In genomic region chr6:49343737-49344469, GRCm38 (mm10) we compare ENCODE assay signal across 32 mouse cellular contexts. TPM values are rescaled to one million over a fixed set of nuclear protein-coding genes. Genes with fewer than 3 reads are reported as not detected.
DNase-seq lines count a peak whose midpoint lies in the region; ATAC-seq and TF ChIP-seq lines count a peak whose summit lies in the region.
"Had no signal": no experiment of that assay in that cellular context is flagged by ENCODE, and none has a peak within 500 bp of the region (broad histone marks: within the 10 kb centered on the region; RNA-seq: fewer than 3 reads in every experiment).

No protein-coding gene starts in this region.

- H3K36me3 ChIP-seq in midbrain, embryonic 11.5 days (ENCODE audit: control insufficient read depth, insufficient read depth, low read length): no peaks in the 10 kb centered on the region
- H3K36me3 ChIP-seq in midbrain, postnatal 0 days (ENCODE audit: insufficient read depth, low read length): no peaks in the 10 kb centered on the region
- H3K36me3 ChIP-seq in kidney, embryonic 15.5 days: 0 out of 2 replicates have a peak, but pooled peaks cover 5% of the 10 kb centered on the region
- no peaks in the 10 kb centered on the region for H3K36me3 ChIP-seq in kidney, embryonic 16.5 days (ENCODE audit: insufficient read depth, low read length)
- H3K36me3 ChIP-seq: forebrain, embryonic 10.5 days; heart, embryonic 10.5 days had no signal

- H3K27me3 ChIP-seq in midbrain, embryonic 11.5 days (ENCODE audit: control insufficient read depth, insufficient read depth, low read length): no peaks in the 10 kb centered on the region
- H3K27me3 ChIP-seq in midbrain, postnatal 0 days (ENCODE audit: insufficient read depth, low read length): no peaks in the 10 kb centered on the region
- no peaks in the 10 kb centered on the region for H3K27me3 ChIP-seq in kidney, embryonic 15.5 days
- no peaks in the 10 kb centered on the region for H3K27me3 ChIP-seq in kidney, embryonic 16.5 days (ENCODE audit: insufficient read depth, low read length)
- H3K27me3 ChIP-seq: CH12.LX; forebrain, embryonic 13.5 days; heart, embryonic 13.5 days had no signal

- H3K4me3 ChIP-seq in midbrain, embryonic 11.5 days (ENCODE audit: low read depth, low read length): no peak overlapping the region
- H3K4me3 ChIP-seq in midbrain, postnatal 0 days (ENCODE audit: low read depth, low read length): no peak overlapping the region
- H3K4me3 ChIP-seq in kidney, embryonic 15.5 days (replicated peaks): no peak overlapping the region
- no peak overlapping the region for H3K4me3 ChIP-seq in kidney, embryonic 16.5 days (ENCODE audit: low read length)
- H3K4me3 ChIP-seq: forebrain, embryonic 10.5 days; forebrain, embryonic 13.5 days; gastrocnemius, adult 2 months; heart, adult 2 months; heart, embryonic 10.5 days; heart, embryonic 13.5 days had no signal

- 75% methylated on average over 14 of the region's 14 CpGs for WGBS in midbrain, embryonic 11.5 days
- 78% methylated on average over 14 of the region's 14 CpGs for WGBS in midbrain, postnatal 0 days
- WGBS in kidney, embryonic 15.5 days: 82% methylated on average over 14 of the region's 14 CpGs
- WGBS in kidney, embryonic 16.5 days: 80% methylated on average over 14 of the region's 14 CpGs

- H3K9ac ChIP-seq in midbrain, embryonic 11.5 days (ENCODE audit: low read length): no peak overlapping the region
- H3K9ac ChIP-seq in midbrain, postnatal 0 days (replicated peaks; ENCODE audit: low read length, poor library complexity, severe bottlenecking): no peak overlapping the region
- no peak overlapping the region for H3K9ac ChIP-seq in kidney, embryonic 15.5 days
- H3K9ac ChIP-seq in kidney, embryonic 16.5 days (replicated peaks; ENCODE audit: low read length): no peak overlapping the region
- H3K9ac ChIP-seq: forebrain, embryonic 13.5 days; forebrain, postnatal 0 days; heart, embryonic 13.5 days; hindbrain, embryonic 14.5 days had no signal

- no peaks in the 10 kb centered on the region for H3K4me1 ChIP-seq in midbrain, embryonic 11.5 days (ENCODE audit: control insufficient read depth, insufficient read depth, low read length)
- no peaks in the 10 kb centered on the region for H3K4me1 ChIP-seq in midbrain, postnatal 0 days (ENCODE audit: insufficient read depth, low read length)
- peaks cover 9% of the 10 kb centered on the region; the same call in 1 of the 2 replicates for H3K4me1 ChIP-seq in kidney, embryonic 15.5 days
- H3K4me1 ChIP-seq in kidney, embryonic 16.5 days (ENCODE audit: insufficient read depth, low read length): no peaks in the 10 kb centered on the region
- H3K4me1 ChIP-seq: forebrain, embryonic 13.5 days; heart, embryonic 10.5 days; heart, embryonic 13.5 days had no signal

- peak; percentile 44 for DNase-seq in midbrain, embryonic 11.5 days (ENCODE audit: low spot score, missing footprints)
- DNase-seq in midbrain, postnatal 0 days (ENCODE audit: low spot score): no peak
- peak; percentile 40 for DNase-seq in 416B (ENCODE audit: low read depth)
- no peak for DNase-seq in spleen, adult 12 weeks (ENCODE audit: low spot score)
- DNase-seq: adrenal gland, adult 2 months; adrenal gland, postnatal 14 days; B cell, adult 2 months; cerebellum, adult 11 months; cerebellum, adult 2 months; cerebellum, adult 9-11 months; cerebellum, postnatal 25 days; forebrain, postnatal 0 days; gastrocnemius, adult 2 months; gastrocnemius, postnatal 14 days; heart, adult 2 months; heart, postnatal 14 days; heart, postnatal 4 days had no signal

- no peak overlapping the region for H3K27ac ChIP-seq in midbrain, embryonic 11.5 days (ENCODE audit: low read depth, low read length)
- no peak overlapping the region for H3K27ac ChIP-seq in midbrain, postnatal 0 days (ENCODE audit: low read depth, low read length)
- H3K27ac ChIP-seq in kidney, embryonic 15.5 days: no peak overlapping the region
- no peak overlapping the region for H3K27ac ChIP-seq in kidney, embryonic 16.5 days (ENCODE audit: low read length)
- H3K27ac ChIP-seq: forebrain, embryonic 10.5 days; forebrain, embryonic 13.5 days; gastrocnemius, adult 2 months; heart, adult 2 months; heart, embryonic 10.5 days; heart, embryonic 13.5 days; hindbrain, embryonic 14.5 days; hindbrain, postnatal 0 days had no signal

- ATAC-seq in midbrain, embryonic 11.5 days (ENCODE audit: low FRiP score): no peak
- ATAC-seq in midbrain, postnatal 0 days (ENCODE audit: low FRiP score): no peak
- peak; percentile 92 for ATAC-seq in granulocyte monocyte progenitor cell, adult 5-6 weeks (replicated peaks; ENCODE audit: poor library complexity, severe bottlenecking)
- ATAC-seq in megakaryocyte progenitor cell, adult 5-6 weeks (replicated peaks; ENCODE audit: poor library complexity): peak; percentile 79
- ATAC-seq in kidney, embryonic 15.5 days (replicated peaks; ENCODE audit: low FRiP score): no peak
- ATAC-seq in kidney, embryonic 16.5 days (ENCODE audit: low FRiP score, low TSS enrichment): no peak
- ATAC-seq: forebrain, embryonic 13.5 days; forebrain, postnatal 0 days; hindbrain, postnatal 0 days had no signal

- no peak overlapping the region for H3K4me2 ChIP-seq in midbrain, embryonic 11.5 days
- no peak overlapping the region for H3K4me2 ChIP-seq in midbrain, postnatal 0 days (ENCODE audit: low read depth, low read length, poor library complexity, severe bottlenecking)
- H3K4me2 ChIP-seq in kidney, embryonic 15.5 days: no peak overlapping the region
- no peak overlapping the region for H3K4me2 ChIP-seq in kidney, embryonic 16.5 days (replicated peaks; ENCODE audit: low read depth, low read length)
- H3K4me2 ChIP-seq: forebrain, embryonic 13.5 days; heart, embryonic 13.5 days; hindbrain, embryonic 14.5 days had no signal

- no peak for TF ChIP-seq CTCF in midbrain, postnatal 0 days (IDR thresholded peaks at IDR 0.05)

- H3K9me3 ChIP-seq in midbrain, embryonic 11.5 days (ENCODE audit: control insufficient read depth, low read length): no peaks in the 10 kb centered on the region
- no peaks in the 10 kb centered on the region for H3K9me3 ChIP-seq in midbrain, postnatal 0 days (ENCODE audit: low read length)
- H3K9me3 ChIP-seq in kidney, embryonic 15.5 days (replicated peaks): no peaks in the 10 kb centered on the region
- no peaks in the 10 kb centered on the region; the same call in 1 of the 2 replicates for H3K9me3 ChIP-seq in kidney, embryonic 16.5 days (ENCODE audit: low read length)
- H3K9me3 ChIP-seq: forebrain, embryonic 10.5 days; forebrain, embryonic 13.5 days; G1E; heart, embryonic 10.5 days; heart, embryonic 13.5 days had no signal

RNA-seq across cellular contexts. Expression of gene Fam221a, which starts 23.6 kb away (rescaled TPM):
- polyA plus RNA-seq in midbrain, embryonic 11.5 days (2014; fragmentation: Nextera tagmentation; extraction: Ambion mirVana): 5.0 and 6.0 TPM in 2 replicates
- 3.0 and 3.5 TPM in 2 replicates for total RNA-seq in midbrain, postnatal 0 days (2014; rRNA removed)
- 3.5 and 5.4 TPM in 2 replicates for polyA plus RNA-seq in midbrain, postnatal 0 days (2015; fragmentation: Nextera tagmentation; extraction: Ambion mirVana)
- total RNA-seq in granulocyte monocyte progenitor cell, adult 5-6 weeks (2014; fragmentation: Nextera tagmentation): 9.7 and 20.1 TPM in 2 replicates
- total RNA-seq in granulocyte monocyte progenitor cell, adult 5-6 weeks (2017): 2.7 and 4.2 TPM in 2 replicates
- total RNA-seq in megakaryocyte progenitor cell, adult 5-6 weeks (2015): 7.7 and 13.8 TPM in 2 replicates
- total RNA-seq in megakaryocyte progenitor cell, adult 5-6 weeks (2017): 2.4 and 2.9 TPM in 2 replicates
- polyA plus RNA-seq in kidney, embryonic 15.5 days (2015; fragmentation: Nextera tagmentation; extraction: Ambion mirVana): 5.3 and 6.2 TPM in 2 replicates
- polyA plus RNA-seq in kidney, embryonic 16.5 days (2015; fragmentation: Nextera tagmentation; extraction: Ambion mirVana): 6.0 and 6.2 TPM in 2 replicates
- total RNA-seq: CH12.LX had no signal

RNA-seq across cellular contexts. Expression of gene Ccdc126, which starts 24.8 kb away (rescaled TPM):
- 6.4 and 7.6 TPM in 2 replicates for polyA plus RNA-seq in midbrain, embryonic 11.5 days (2014; fragmentation: Nextera tagmentation; extraction: Ambion mirVana)
- 9.1 and 11.0 TPM in 2 replicates for total RNA-seq in midbrain, postnatal 0 days (2014; rRNA removed)
- 6.8 and 7.3 TPM in 2 replicates for polyA plus RNA-seq in midbrain, postnatal 0 days (2015; fragmentation: Nextera tagmentation; extraction: Ambion mirVana)
- 2.7 and 6.0 TPM in 2 replicates for total RNA-seq in granulocyte monocyte progenitor cell, adult 5-6 weeks (2014; fragmentation: Nextera tagmentation)
- 5.0 and 7.5 TPM in 2 replicates for total RNA-seq in granulocyte monocyte progenitor cell, adult 5-6 weeks (2017)
- total RNA-seq in megakaryocyte progenitor cell, adult 5-6 weeks (2015): 3.4 and 5.5 TPM in 2 replicates
- total RNA-seq in megakaryocyte progenitor cell, adult 5-6 weeks (2017): 3.9 and 6.7 TPM in 2 replicates
- polyA plus RNA-seq in kidney, embryonic 15.5 days (2015; fragmentation: Nextera tagmentation; extraction: Ambion mirVana): 11.4 and 12.8 TPM in 2 replicates
- polyA plus RNA-seq in kidney, embryonic 16.5 days (2015; fragmentation: Nextera tagmentation; extraction: Ambion mirVana): 11.6 and 13.2 TPM in 2 replicates

RNA-seq across cellular contexts. Expression of gene Stk31, which starts 51.5 kb away (rescaled TPM):
- 0.05 and 0.12 TPM in 2 replicates for polyA plus RNA-seq in midbrain, embryonic 11.5 days (2014; fragmentation: Nextera tagmentation; extraction: Ambion mirVana)
- total RNA-seq in midbrain, postnatal 0 days (2014; rRNA removed): not detected in 2 replicates
- polyA plus RNA-seq in midbrain, postnatal 0 days (2015; fragmentation: Nextera tagmentation; extraction: Ambion mirVana): not detected in 2 replicates
- not detected in 2 replicates for total RNA-seq in granulocyte monocyte progenitor cell, adult 5-6 weeks (2014; fragmentation: Nextera tagmentation)
- total RNA-seq in granulocyte monocyte progenitor cell, adult 5-6 weeks (2017): not detected in 2 replicates
- not detected in 2 replicates for total RNA-seq in megakaryocyte progenitor cell, adult 5-6 weeks (2015)
- total RNA-seq in megakaryocyte progenitor cell, adult 5-6 weeks (2017): not detected in 2 replicates
- polyA plus RNA-seq in kidney, embryonic 15.5 days (2015; fragmentation: Nextera tagmentation; extraction: Ambion mirVana): 0.09 TPM in 1 of 2 replicates, not detected in the other
- 0.11 and 0.14 TPM in 2 replicates for polyA plus RNA-seq in kidney, embryonic 16.5 days (2015; fragmentation: Nextera tagmentation; extraction: Ambion mirVana)
- total RNA-seq: CH12.LX; G1E; gastrocnemius, adult 2 months had no signal
- polyA plus RNA-seq: adrenal gland, adult 2 months; cortical plate, adult 2 months; embryonic facial prominence, embryonic 14.5 days; forebrain, embryonic 13.5 days; G1E; hindbrain, embryonic 11.5 days; hindbrain, postnatal 0 days had no signal

Comparison
In these comparisons a context has a peak if more than half of its experiments do, and no peak if none do; other contexts are left out.
1. DNase-seq: peak in midbrain, embryonic 11.5 days (single experiment) and 416B (single experiment); none in midbrain, postnatal 0 days (single experiment) and spleen, adult 12 weeks (single experiment).
2. ATAC-seq: peak in granulocyte monocyte progenitor cell, adult 5-6 weeks (single experiment) and megakaryocyte progenitor cell, adult 5-6 weeks (single experiment); none in midbrain, embryonic 11.5 days (single experiment), midbrain, postnatal 0 days (single experiment), kidney, embryonic 15.5 days (single experiment) and kidney, embryonic 16.5 days (single experiment).